15 mouse cellular contexts compared by ENCODE assay signal in the genomic region with DNA sequence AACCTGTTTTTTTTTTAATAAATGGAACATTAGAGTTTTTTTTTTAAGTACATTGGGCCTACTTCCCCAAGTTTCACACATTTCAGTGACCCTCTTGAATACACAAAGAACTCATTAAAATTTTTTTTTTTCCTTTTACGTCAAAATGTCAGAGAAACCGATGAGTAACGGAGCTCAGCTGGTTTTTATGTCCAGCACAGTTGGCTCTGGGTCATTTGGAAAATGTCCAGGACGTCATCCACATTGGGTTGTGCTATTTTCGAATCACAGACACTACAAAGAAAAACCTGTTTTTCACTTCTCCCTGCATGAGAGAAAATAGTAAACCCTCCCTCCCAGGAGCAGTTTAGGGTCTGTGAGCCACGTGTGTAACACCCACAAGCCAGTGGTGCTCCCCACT. TPM values are rescaled to one million over a fixed set of nuclear protein-coding genes. Genes with fewer than 3 reads are reported as not detected.
DNase-seq lines count a peak whose midpoint lies in the region; ATAC-seq and TF ChIP-seq lines count a peak whose summit lies in the region.
"Had no signal": no experiment of that assay in that cellular context is flagged by ENCODE, and none has a peak within 500 bp of the region (broad histone marks: within the 10 kb centered on the region; RNA-seq: fewer than 3 reads in every experiment).

No protein-coding gene starts in this region.

- no peak for TF ChIP-seq RAD21 in CH12.LX (IDR thresholded peaks at IDR 0.05; ENCODE audit: low read depth, low read length)

- ATAC-seq in kidney, embryonic 14.5 days (ENCODE audit: low FRiP score, low TSS enrichment), result no peak
- no peak for ATAC-seq in forebrain, embryonic 12.5 days (ENCODE audit: low FRiP score)
- ATAC-seq: liver, postnatal 0 days; midbrain, embryonic 16.5 days had no signal

- no peak for TF ChIP-seq POLR2A in CH12.LX (IDR thresholded peaks at IDR 0.05; ENCODE audit: low read depth, low read length)

- H3K36me3 ChIP-seq in kidney, embryonic 14.5 days (ENCODE audit: control insufficient read depth, insufficient read depth, low read length), result no peaks in the 10 kb centered on the region
- no peaks in the 10 kb centered on the region for H3K36me3 ChIP-seq in CH12.LX (replicated peaks in 1 of 2; ENCODE audit: control insufficient read depth in 1 of 2, insufficient read depth in 1 of 2, low read length in 1 of 2)
- no peaks in the 10 kb centered on the region for H3K36me3 ChIP-seq in forebrain, embryonic 12.5 days (replicated peaks)

- 53% methylated on average over 6 of the region's 6 CpGs for WGBS in kidney, embryonic 14.5 days
- WGBS in forebrain, embryonic 12.5 days, result 74% methylated on average over 6 of the region's 6 CpGs

- dilution Hi-C loops in CH12.LX (cut with MboI; ENCODE audit: extremely low pct_ligation_motif_present, extremely low pct_unique_long_range_greater_than_20kb, low sequenced_read_pairs), result no loop called here

- no peaks in the 10 kb centered on the region for H3K27me3 ChIP-seq in kidney, embryonic 14.5 days (ENCODE audit: control insufficient read depth, insufficient read depth, low read length)
- no peaks in the 10 kb centered on the region for H3K27me3 ChIP-seq in CH12.LX (replicated peaks)
- no peaks in the 10 kb centered on the region for H3K27me3 ChIP-seq in forebrain, embryonic 12.5 days

- H3K4me1 ChIP-seq in kidney, embryonic 14.5 days (ENCODE audit: control insufficient read depth, insufficient read depth, low read length), result no peaks in the 10 kb centered on the region
- peaks cover 5 to 33% of the 10 kb centered on the region in 2 experiments for H3K4me1 ChIP-seq in CH12.LX (ENCODE audit: control insufficient read depth in 1 of 2, insufficient read depth in 2 of 2)
- H3K4me1 ChIP-seq in forebrain, embryonic 12.5 days, result no peaks in the 10 kb centered on the region

- no peak for TF ChIP-seq CTCF in CH12.LX (conservative IDR thresholded peaks at IDR 0.05 in 1 of 2, IDR thresholded peaks at IDR 0.05 in 1 of 2; ENCODE audit: low read depth in 2 of 2, low read length in 2 of 2)

- no peak overlapping the region for H3K4me2 ChIP-seq in kidney, embryonic 14.5 days (replicated peaks; ENCODE audit: low read depth, low read length)
- no peak overlapping the region for H3K4me2 ChIP-seq in CH12.LX (ENCODE audit: insufficient read depth, low read depth, poor library complexity, severe bottlenecking)
- H3K4me2 ChIP-seq in forebrain, embryonic 12.5 days, result no peak overlapping the region
- H3K4me2 ChIP-seq: hindbrain, embryonic 14.5 days had no signal

- no peak overlapping the region for H3K9ac ChIP-seq in kidney, embryonic 14.5 days (ENCODE audit: low read depth, low read length)
- no peak overlapping the region for H3K9ac ChIP-seq in CH12.LX (ENCODE audit: insufficient read depth, low read depth)
- no peak overlapping the region for H3K9ac ChIP-seq in forebrain, embryonic 12.5 days
- H3K9ac ChIP-seq: hindbrain, embryonic 14.5 days; liver, postnatal 0 days had no signal

- 0 out of 2 replicates have a peak, but pooled peaks have one; percentile 16 for TF ChIP-seq EP300 in CH12.LX (IDR thresholded peaks at IDR 0.05; ENCODE audit: low read length)

- H3K4me3 ChIP-seq in kidney, embryonic 14.5 days (ENCODE audit: low read length), result no peak overlapping the region
- no peak overlapping the region for H3K4me3 ChIP-seq in CH12.LX (replicated peaks in 1 of 3; ENCODE audit: low read depth in 2 of 3, low read length in 2 of 3, poor library complexity in 1 of 3)
- no peak overlapping the region for H3K4me3 ChIP-seq in forebrain, embryonic 12.5 days (replicated peaks)

- no peaks in the 10 kb centered on the region for H3K79me2 ChIP-seq in CH12.LX (replicated peaks; ENCODE audit: control insufficient read depth, extremely low read depth, insufficient read depth, poor library complexity, severe bottlenecking)

- no peak overlapping the region for H3K27ac ChIP-seq in kidney, embryonic 14.5 days (ENCODE audit: low read depth, low read length)
- H3K27ac ChIP-seq in CH12.LX (ENCODE audit: insufficient read depth, low read depth), result no peak overlapping the region
- H3K27ac ChIP-seq in forebrain, embryonic 12.5 days, result no peak overlapping the region
- H3K27ac ChIP-seq: hindbrain, embryonic 14.5 days had no signal

- peak; percentile 56 to 71 for DNase-seq in cerebellum, postnatal 14 days
- DNase-seq in cerebellum, adult 8-10 months, result no peak
- peak; percentile 48 for DNase-seq in kidney, postnatal 14 days
- no peak for DNase-seq in CH12.LX (ENCODE audit: extremely low read depth)
- peak; percentile 77 for DNase-seq in fibroblast of lung, adult 2 months (ENCODE audit: low read depth)
- DNase-seq in thymus, postnatal 36 days, result no peak
- DNase-seq: liver, postnatal 0 days; spleen, adult 18-20 months; thymus, adult 2 months had no signal

- in situ Hi-C loops in CH12.LX (cut with MboI; ENCODE audit: low pct_ligation_motif_present, low pct_unique_long_range_greater_than_20kb, low sequenced_read_pairs), result no loop called here

- H3K9me3 ChIP-seq in kidney, embryonic 14.5 days (ENCODE audit: control insufficient read depth, low read length), result peaks cover 5% of the 10 kb centered on the region
- H3K9me3 ChIP-seq in CH12.LX (replicated peaks; ENCODE audit: low read length), result peaks cover 6% of the 10 kb centered on the region
- no peaks in the 10 kb centered on the region for H3K9me3 ChIP-seq in forebrain, embryonic 12.5 days

TF ChIP-seq in CH12.LX, 34 proteins besides CTCF, POLR2A, EP300 and RAD21:
- TF ChIP-seq MEF2A (IDR thresholded peaks at IDR 0.05; ENCODE audit: borderline replicate concordance, low read depth, low read length) (peak; percentile 37; the same call in 1 of the 2 replicates), JUND (conservative IDR thresholded peaks at IDR 0.05; ENCODE audit: low read depth, low read length) (no peak), SMC3 (IDR thresholded peaks at IDR 0.05; ENCODE audit: low read depth, low read length) (no peak), CHD1 (IDR thresholded peaks at IDR 0.05; ENCODE audit: low read depth, low read length) (no peak), ETS1 (conservative IDR thresholded peaks at IDR 0.05; ENCODE audit: low read depth, low read length) (peak; percentile 41; the same call in 1 of the 2 replicates), ZNF384 (IDR thresholded peaks at IDR 0.05; ENCODE audit: low read depth, low read length) (peak; percentile 41; the same call in 1 of the 2 replicates), POLR2AphosphoS2 (IDR thresholded peaks at IDR 0.05; ENCODE audit: low read depth, low read length) (no peak), BHLHE40 (IDR thresholded peaks at IDR 0.05; ENCODE audit: low read depth, low read length) (peak; percentile 39; the same call in 1 of the 2 replicates), USF1 (IDR thresholded peaks at IDR 0.05; ENCODE audit: low read depth, low read length) (no peak), PAX5 (IDR thresholded peaks at IDR 0.05; ENCODE audit: low read length) (no peak)

RNA-seq across cellular contexts. Expression of a gene that starts 25.6 kb away (rescaled TPM):
- polyA plus RNA-seq in kidney, embryonic 14.5 days (2014; fragmentation: Nextera tagmentation; extraction: Ambion mirVana), result not detected in 2 replicates
- total RNA-seq in CH12.LX (2012; rRNA removed) (not detected in 2 replicates), CH12.LX (2014; rRNA removed) (0.27 TPM in 1 of 2 replicates, not detected in the other)
- not detected in 2 replicates for polyA plus RNA-seq in CH12.LX (2012; ENCODE audit: insufficient read length, low read depth)
- polyA plus RNA-seq in forebrain, embryonic 12.5 days (2016; fragmentation: Nextera tagmentation; extraction: Ambion mirVana), result not detected in 2 replicates
- total RNA-seq: left cerebral cortex, postnatal 25 days had no signal
- polyA plus RNA-seq: gonadal fat pad, adult 2 months; hindbrain, embryonic 14.5 days; liver, postnatal 0 days; midbrain, embryonic 16.5 days; thymus, adult 2 months had no signal

Comparison
In these comparisons a context has a peak if more than half of its experiments do, and no peak if none do; other contexts are left out.
1. DNase-seq: peak in cerebellum, postnatal 14 days (2 of 2), kidney, postnatal 14 days (single experiment) and fibroblast of lung, adult 2 months (single experiment); none in cerebellum, adult 8-10 months (single experiment), CH12.LX (single experiment) and thymus, postnatal 36 days (0 of 2).